Mouse (Mus musculus): Measurements from ENCODE around the gene Pamr1.

- TF ChIP-seq POLR2A (IDR thresholded peaks at IDR 0.05; ENCODE audit: extremely low read depth, insufficient read depth, low read length) (no peak), CTCF (IDR thresholded peaks at IDR 0.05; ENCODE audit: low read depth, low read length) (no peak)
Observed at GRCm38 (mm10) chr2:102533437-102533836, 16.4 kb upstream of the Pamr1 start.
